Mouse (Mus musculus) heart, embryonic 10.5 days (tissue): ENCODE measurements around the gene 1700012B07Rik. TPM values are rescaled to one million over a fixed set of nuclear protein-coding genes. Genes with fewer than 3 reads are reported as not detected.

Experiments
- DNase-seq: peaks from one replicate; pipeline ENCODE4 v3.0.0-alpha.2; 2017; ENCODE audit warnings: low spot score
- H3K27ac ChIP-seq: fragments of 300-500 bp; sonication (generic); 2 replicates; pipeline ENCODE4 v1.5.1; 2016; ENCODE audit warnings: mild to moderate bottlenecking
- H3K27me3 ChIP-seq: fragments of 300-500 bp; sonication (generic); 2 replicates; pipeline ENCODE4 v1.6.1; 2016; ENCODE audit warnings: mild to moderate bottlenecking; ENCODE audit not compliant: poor library complexity, insufficient read depth, severe bottlenecking
- H3K36me3 ChIP-seq: fragments of 300-500 bp; sonication (generic); 2 replicates; pipeline ENCODE4 v1.6.1; 2016; ENCODE audit warnings: mild to moderate bottlenecking, moderate library complexity
- H3K4me1 ChIP-seq: fragments of 300-500 bp; sonication (generic); 2 replicates; pipeline ENCODE4 v1.6.1; 2016; ENCODE audit warnings: mild to moderate bottlenecking
- H3K4me3 ChIP-seq: fragments of 300-500 bp; sonication (generic); 2 replicates; pipeline ENCODE4 v1.5.1; 2016; ENCODE audit warnings: mild to moderate bottlenecking, moderate library complexity
- H3K9me3 ChIP-seq: fragments of 300-500 bp; sonication (generic); 2 replicates; pipeline ENCODE4 v1.6.1; 2016; ENCODE audit warnings: mild to moderate bottlenecking, moderate library complexity
- WGBS: fragments of 180-500 bp; shearing (Covaris S2); methylation state at CpG from one replicate; pipeline ENCODE4 v1.1.7; 2016; 5-methylcytosine and 5-hydroxymethylcytosine counted together
- polyA plus RNA-seq: library from polyadenylated mRNA; unstranded; fragments of >200 nt; fragmentation: Nextera tagmentation; extraction: Ambion mirVana; gene quantifications from 2 replicates; pipeline ENCODE4 v1.2.1, GENCODE M21; 2016

Gene 1700012B07Rik
- polyA plus RNA-seq, 1 experiment from 2014 or later = not detected

- no peak for DNase-seq
- Histone ChIP-seq H3K4me1 (no peaks in the 10 kb centered on the region), H3K9me3 (no peaks in the 10 kb centered on the region), H3K27ac (no peak overlapping the region), H3K27me3 (no peaks in the 10 kb centered on the region), H3K4me3 (no peak overlapping the region), H3K36me3 (no peaks in the 10 kb centered on the region)
- 94% methylated on average over 1 of the region's 1 CpGs for WGBS
Measured at GRCm38 (mm10) chr11:109771381-109771780, 56.5 kb downstream of the 1700012B07Rik start.

GRCm38 (mm10) chr11:109770185-109770584, 57.7 kb downstream of the 1700012B07Rik start:
- WGBS = 86% methylated on average over 14 of the region's 14 CpGs
- Histone ChIP-seq H3K27ac (no peak overlapping the region), H3K27me3 (no peaks in the 10 kb centered on the region), H3K4me1 (no peaks in the 10 kb centered on the region), H3K36me3 (no peaks in the 10 kb centered on the region), H3K9me3 (no peaks in the 10 kb centered on the region), H3K4me3 (no peak overlapping the region)
- no peak for DNase-seq

GRCm38 (mm10) chr11:109769091-109769490, 58.8 kb downstream of the 1700012B07Rik start:
- Histone ChIP-seq H3K4me3 (no peak overlapping the region), H3K4me1 (no peaks in the 10 kb centered on the region), H3K27me3 (no peaks in the 10 kb centered on the region), H3K36me3 (no peaks in the 10 kb centered on the region), H3K9me3 (no peaks in the 10 kb centered on the region), H3K27ac (no peak overlapping the region)
- 76% methylated on average over 5 of the region's 5 CpGs for WGBS
- DNase-seq = no peak

- Histone ChIP-seq H3K4me1 (no peaks in the 10 kb centered on the region), H3K4me3 (no peak overlapping the region), H3K9me3 (no peaks in the 10 kb centered on the region), H3K27ac (no peak overlapping the region), H3K27me3 (no peaks in the 10 kb centered on the region), H3K36me3 (no peaks in the 10 kb centered on the region)
- 81% methylated on average over 7 of the region's 7 CpGs for WGBS
- DNase-seq = no peak
Measured at GRCm38 (mm10) chr11:109760063-109760462, 67.8 kb downstream of the 1700012B07Rik start.

GRCm38 (mm10) chr11:109758616-109759215, 69.1 kb downstream of the 1700012B07Rik start:
- no peak for DNase-seq
- H3K36me3 ChIP-seq = no peaks in the 10 kb centered on the region
- no peaks in the 10 kb centered on the region for H3K27me3 ChIP-seq
- no peak overlapping the region for H3K4me3 ChIP-seq
- no peaks in the 10 kb centered on the region for H3K4me1 ChIP-seq
- no peak overlapping the region for H3K27ac ChIP-seq
- 89% methylated on average over 2 of the region's 2 CpGs for WGBS
- no peaks in the 10 kb centered on the region for H3K9me3 ChIP-seq

- WGBS = 75% methylated on average over 7 of the region's 7 CpGs
- no peak for DNase-seq
Measured at GRCm38 (mm10) chr11:109754105-109754602, 73.7 kb downstream of the 1700012B07Rik start.

GRCm38 (mm10) chr11:109751636-109752603, 75.9 kb downstream of the 1700012B07Rik start:
- no peaks in the 10 kb centered on the region for H3K36me3 ChIP-seq

More at GRCm38 (mm10) chr11:109754105-109754602, 73.7 kb downstream of the 1700012B07Rik start:
- no peaks in the 10 kb centered on the region for H3K4me1 ChIP-seq
- no peak overlapping the region for H3K4me3 ChIP-seq
- no peak overlapping the region for H3K27ac ChIP-seq
- H3K27me3 ChIP-seq = no peaks in the 10 kb centered on the region
- no peaks in the 10 kb centered on the region for H3K36me3 ChIP-seq
- no peaks in the 10 kb centered on the region for H3K9me3 ChIP-seq

GRCm38 (mm10) chr11:109745210-109745609, 82.6 kb downstream of the 1700012B07Rik start:
- no peak overlapping the region for H3K27ac ChIP-seq
- no peak overlapping the region for H3K4me3 ChIP-seq
- no peaks in the 10 kb centered on the region for H3K9me3 ChIP-seq
- 73% methylated on average over 4 of the region's 4 CpGs for WGBS
- H3K27me3 ChIP-seq = no peaks in the 10 kb centered on the region
- no peak for DNase-seq
- H3K4me1 ChIP-seq = 0 out of 2 replicates have a peak, but pooled peaks cover 4% of the 10 kb centered on the region
- H3K36me3 ChIP-seq = no peaks in the 10 kb centered on the region

More at GRCm38 (mm10) chr11:109751636-109752603, 75.9 kb downstream of the 1700012B07Rik start:
- H3K4me3 ChIP-seq = no peak overlapping the region
- H3K27ac ChIP-seq = no peak overlapping the region
- no peaks in the 10 kb centered on the region for H3K9me3 ChIP-seq
- 58% methylated on average over 12 of the region's 12 CpGs for WGBS
- DNase-seq = no peak
- H3K27me3 ChIP-seq = no peaks in the 10 kb centered on the region
- H3K4me1 ChIP-seq = no peaks in the 10 kb centered on the region

- Histone ChIP-seq H3K27ac (no peak overlapping the region), H3K4me1 (0 out of 2 replicates have a peak, but pooled peaks cover 4% of the 10 kb centered on the region), H3K4me3 (no peak overlapping the region), H3K9me3 (no peaks in the 10 kb centered on the region), H3K36me3 (no peaks in the 10 kb centered on the region), H3K27me3 (no peaks in the 10 kb centered on the region)
- DNase-seq = no peak
- 64% methylated on average over 3 of the region's 3 CpGs for WGBS
Measured at GRCm38 (mm10) chr11:109737967-109738366, 89.9 kb downstream of the 1700012B07Rik start.

Other genes starting within 250 kb of the 1700012B07Rik start
- 29.8 and 38.8 TPM in 2 replicates for gene Wipi1, start 216.1 kb downstream of the 1700012B07Rik start, polyA plus RNA-seq
- 365 and 443 TPM in 2 replicates for gene Prkar1a, start 178.6 kb downstream of the 1700012B07Rik start, polyA plus RNA-seq
- gene Fam20a, start 105.8 kb downstream of the 1700012B07Rik start, polyA plus RNA-seq = 0.39 and 2.7 TPM in 2 replicates
- 0.48 and 1.1 TPM in 2 replicates for gene Abca8b, start 167.8 kb upstream of the 1700012B07Rik start, polyA plus RNA-seq